Mouse (Mus musculus) left cerebral cortex, adult 8-10 months (tissue): Measurements from ENCODE around the gene Zfp523. TPM values are rescaled to one million over a fixed set of nuclear protein-coding genes. Genes with fewer than 3 reads are reported as not detected.
A peak's percentile ranks its signal among the peaks of the same experiment; 100 is the strongest.

Experiments used
- DNase-seq, 2 experiments: peaks; one replicate each; pipeline ENCODE4 v3.0.0; 2022; ENCODE audit warnings: low spot score in 2 of 2
- total RNA-seq, 4 experiments: library from RNA; stranded (reverse); gene quantifications; 2 replicates each; pipeline ENCODE4 v1.2.4; 2022

Zfp523 gene
- total RNA-seq, 4 experiments from 2014 or later = 97.7 to 106 (median 102) TPM

GRCm38 (mm10) chr17:28242296-28242695 lies 65.4 kb downstream of the Zfp523 start:
- no peak for DNase-seq

- no peak for DNase-seq
Observed at GRCm38 (mm10) chr17:28244214-28244613, 67.3 kb downstream of the Zfp523 start.

GRCm38 (mm10) chr17:28244714-28245113 lies 67.8 kb downstream of the Zfp523 start:
- peak in 1 of 2 experiments; percentile 55 for DNase-seq

GRCm38 (mm10) chr17:28246640-28247039 lies 69.7 kb downstream of the Zfp523 start:
- DNase-seq = no peak

GRCm38 (mm10) chr17:28247613-28248012 lies 70.7 kb downstream of the Zfp523 start:
- no peak for DNase-seq

GRCm38 (mm10) chr17:28249062-28249461 lies 72.1 kb downstream of the Zfp523 start:
- no peak for DNase-seq

- no peak for DNase-seq
Observed at GRCm38 (mm10) chr17:28251579-28252280, 74.8 kb downstream of the Zfp523 start.

GRCm38 (mm10) chr17:28252281-28252648 lies 75.3 kb downstream of the Zfp523 start:
- no peak for DNase-seq

GRCm38 (mm10) chr17:28253216-28253615 lies 76.3 kb downstream of the Zfp523 start:
- no peak for DNase-seq

GRCm38 (mm10) chr17:28254804-28255203 lies 77.9 kb downstream of the Zfp523 start:
- no peak for DNase-seq

Other genes with a start within 250 kb of the Zfp523 start
- 1 to 10 TPM in 1 of 4 experiments, under 1 TPM in 3; 0.41 to 1.0 (median 0.56) TPM for gene Tcp11, start 96.5 kb upstream of the Zfp523 start, total RNA-seq
- gene Scube3, start 35.0 kb upstream of the Zfp523 start, total RNA-seq = 1 to 10 TPM; 7.2 to 8.6 (median 7.7) TPM
- gene Def6, start 30.6 kb downstream of the Zfp523 start, total RNA-seq = 1 to 10 TPM; 2.8 to 5.5 (median 3.7) TPM
- 10 to 100 TPM; 26.4 to 28.8 (median 27.1) TPM for gene Ppard, start 55.6 kb downstream of the Zfp523 start, total RNA-seq
- gene Fance, start 136.4 kb downstream of the Zfp523 start, total RNA-seq = 10 to 100 TPM; 29.4 to 31.2 (median 30.5) TPM
- 100 to 1,000 TPM; 323 to 368 (median 355) TPM for gene Rpl10a, start 151.3 kb downstream of the Zfp523 start, total RNA-seq
- gene Tead3, start 173.7 kb downstream of the Zfp523 start, total RNA-seq = 1 to 10 TPM; 2.3 to 4.0 (median 3.0) TPM
- gene Tulp1, start 188.1 kb downstream of the Zfp523 start, total RNA-seq = under 1 TPM in 1 of 4 experiments, not detected in 3; 0.27 TPM